Mouse (Mus musculus): Measurements from ENCODE around the gene Znrf3. TPM values are rescaled to one million over a fixed set of nuclear protein-coding genes. Genes with fewer than 3 reads are reported as not detected.
A peak's percentile ranks its signal among the peaks of the same experiment; 100 is the strongest.

Znrf3 gene
- polyA plus RNA-seq, 1 experiment from 2014 or later, result 7.8 TPM

DNA sequence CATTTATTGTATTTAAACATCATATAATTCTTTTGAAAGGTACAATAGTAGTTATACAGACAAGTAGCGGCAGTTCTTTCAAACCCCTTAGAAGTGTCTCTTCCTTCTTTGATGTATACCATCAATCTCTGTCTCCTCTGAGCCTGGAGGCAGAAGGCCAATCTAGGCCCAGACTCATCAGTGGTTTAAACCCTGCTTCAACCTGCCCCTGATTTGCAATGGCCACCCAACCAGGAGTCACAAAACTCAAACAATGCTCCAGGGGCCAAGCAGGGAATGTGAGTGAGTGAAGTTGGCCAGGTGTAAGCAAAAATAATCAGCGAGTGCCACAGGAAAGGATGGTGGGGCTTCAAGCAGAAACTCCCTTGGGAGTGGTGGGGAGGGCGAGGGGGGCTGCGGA lies 6.1 kb upstream of the Znrf3 start:
- H3K9me3 ChIP-seq (ENCODE audit: control insufficient read depth, low read length), result no peaks in the 10 kb centered on the region
- WGBS, result 91% methylated on average over 4 of the region's 4 CpGs
- no peaks in the 10 kb centered on the region for H3K36me3 ChIP-seq (ENCODE audit: control insufficient read depth, insufficient read depth, low read length)
- no peak for ATAC-seq (ENCODE audit: low FRiP score, low TSS enrichment)
- H3K9ac ChIP-seq (replicated peaks; ENCODE audit: low read length), result no peak overlapping the region
- H3K27ac ChIP-seq (replicated peaks; ENCODE audit: low read depth, low read length), result no peak overlapping the region
- H3K4me2 ChIP-seq (ENCODE audit: low read length), result no peak overlapping the region
- no peaks in the 10 kb centered on the region for H3K4me1 ChIP-seq (ENCODE audit: control insufficient read depth, insufficient read depth, low read length)
- H3K27me3 ChIP-seq (ENCODE audit: control insufficient read depth, insufficient read depth, low read length), result no peaks in the 10 kb centered on the region
- H3K4me3 ChIP-seq (replicated peaks; ENCODE audit: low read depth, low read length), result no peak overlapping the region
- no peak for DNase-seq

DNA sequence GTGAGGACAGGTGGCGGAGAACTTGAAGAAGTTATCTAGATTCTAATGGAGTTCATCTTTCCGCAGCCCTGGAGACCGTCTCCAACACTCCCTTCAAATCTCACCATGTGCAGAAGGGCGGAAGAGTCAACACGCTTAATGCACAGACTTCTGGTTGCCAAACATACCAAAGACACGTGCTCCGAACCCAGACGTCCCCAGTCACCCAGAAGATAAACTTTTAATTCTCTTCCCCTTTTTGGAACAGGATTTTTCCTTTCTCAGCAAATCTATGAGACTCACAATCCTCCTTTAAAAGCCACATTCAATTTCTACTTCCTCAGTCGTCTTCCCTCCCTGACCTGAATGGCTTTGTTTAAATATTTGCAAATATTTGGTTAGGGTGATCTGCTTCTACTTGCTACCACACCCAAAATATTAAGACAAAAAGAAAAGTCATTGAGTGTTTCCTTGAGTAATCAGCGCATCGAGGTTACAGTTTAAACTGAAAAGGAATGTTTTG lies 856 bp upstream of the Znrf3 start:
- Histone ChIP-seq H3K4me1 (ENCODE audit: control insufficient read depth, insufficient read depth, low read length) (peaks cover 22% of the 10 kb centered on the region), H3K4me2 (ENCODE audit: low read length) (peak overlapping the region; percentile 95), H3K9ac (replicated peaks; ENCODE audit: low read length) (no peak overlapping the region), H3K27ac (replicated peaks; ENCODE audit: low read depth, low read length) (no peak overlapping the region), H3K4me3 (replicated peaks; ENCODE audit: low read depth, low read length) (peak overlapping the region; percentile 83), H3K27me3 (ENCODE audit: control insufficient read depth, insufficient read depth, low read length) (no peaks in the 10 kb centered on the region), H3K36me3 (ENCODE audit: control insufficient read depth, insufficient read depth, low read length) (no peaks in the 10 kb centered on the region), H3K9me3 (ENCODE audit: control insufficient read depth, low read length) (no peaks in the 10 kb centered on the region)
- ATAC-seq (ENCODE audit: low FRiP score, low TSS enrichment) (0 out of 2 replicates have a peak, but pooled peaks have one; percentile 2), DNase-seq (no peak)
- WGBS, result 18% methylated on average over 11 of the region's 11 CpGs

DNA sequence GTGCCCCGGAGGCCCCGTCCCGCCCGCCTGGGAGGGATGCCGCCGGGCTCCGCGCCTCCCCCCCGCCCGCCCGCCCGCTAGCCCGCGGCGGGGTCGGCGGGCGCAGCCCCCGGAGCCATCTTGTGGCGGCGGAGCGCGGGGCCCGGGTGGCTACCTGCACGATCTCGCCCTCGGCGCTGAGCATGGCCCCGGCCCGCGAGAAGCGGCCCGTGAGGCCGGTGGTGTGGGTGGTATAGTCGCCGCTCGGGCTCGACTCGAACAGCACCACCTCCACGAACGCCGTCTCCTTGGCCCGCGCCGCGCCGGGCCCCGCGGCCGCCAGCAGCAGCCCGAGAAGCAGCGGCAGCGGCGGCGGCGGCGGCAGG lies 431 bp downstream of the Znrf3 start:
- Histone ChIP-seq H3K4me1 (ENCODE audit: control insufficient read depth, insufficient read depth, low read length) (peaks cover 23% of the 10 kb centered on the region), H3K27me3 (ENCODE audit: control insufficient read depth, insufficient read depth, low read length) (no peaks in the 10 kb centered on the region), H3K4me3 (replicated peaks; ENCODE audit: low read depth, low read length) (peak overlapping the region; percentile 83), H3K27ac (replicated peaks; ENCODE audit: low read depth, low read length) (peak overlapping the region; percentile 64), H3K36me3 (ENCODE audit: control insufficient read depth, insufficient read depth, low read length) (no peaks in the 10 kb centered on the region), H3K9me3 (ENCODE audit: control insufficient read depth, low read length) (no peaks in the 10 kb centered on the region), H3K4me2 (ENCODE audit: low read length) (peak overlapping the region; percentile 95), H3K9ac (replicated peaks; ENCODE audit: low read length) (peak overlapping the region; percentile 74)
- WGBS, result 0% methylated on average over 41 of the region's 57 CpGs
- DNase-seq (peak; percentile 63), ATAC-seq (ENCODE audit: low FRiP score, low TSS enrichment) (peak; percentile 71)

DNA sequence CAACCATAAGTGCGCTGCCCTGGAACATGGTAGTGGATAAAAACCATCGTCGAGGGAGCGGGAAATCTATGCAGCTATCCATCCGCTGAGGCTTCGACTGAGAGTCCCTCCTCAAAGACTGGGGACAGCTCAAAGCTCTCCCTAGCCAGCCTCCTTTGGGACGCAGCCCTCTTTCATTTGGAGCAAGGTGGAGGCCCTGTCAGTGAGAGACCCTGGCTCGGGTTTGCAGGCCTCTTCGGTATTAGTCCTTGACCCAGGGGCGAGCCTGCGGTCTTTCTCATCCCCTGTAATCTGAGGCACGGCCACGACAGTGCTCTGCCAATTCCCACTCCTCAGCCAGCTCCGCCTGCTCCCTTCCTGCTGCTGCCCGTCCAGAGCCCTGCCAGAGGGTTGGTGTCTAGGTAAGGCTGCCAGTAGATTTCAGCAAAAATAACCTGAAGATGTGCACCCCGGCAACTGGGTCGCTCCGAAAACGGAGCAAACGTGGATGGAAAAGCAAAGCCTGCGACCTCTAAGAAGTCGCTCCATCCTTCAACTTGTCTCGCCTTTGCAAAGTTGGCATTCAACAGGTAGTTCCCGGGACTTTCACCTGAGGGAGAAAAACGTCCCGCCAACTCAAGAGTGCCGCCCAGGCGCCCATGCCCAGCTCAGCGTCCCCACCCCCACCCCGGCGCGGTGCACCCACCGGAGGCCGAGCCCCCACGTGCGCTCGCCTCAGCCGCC lies 975 bp downstream of the Znrf3 start:
- under 1% methylated on average over 38 of the region's 38 CpGs for WGBS
- no peak for ATAC-seq (ENCODE audit: low FRiP score, low TSS enrichment)
- no peaks in the 10 kb centered on the region for H3K36me3 ChIP-seq (ENCODE audit: control insufficient read depth, insufficient read depth, low read length)

DNA sequence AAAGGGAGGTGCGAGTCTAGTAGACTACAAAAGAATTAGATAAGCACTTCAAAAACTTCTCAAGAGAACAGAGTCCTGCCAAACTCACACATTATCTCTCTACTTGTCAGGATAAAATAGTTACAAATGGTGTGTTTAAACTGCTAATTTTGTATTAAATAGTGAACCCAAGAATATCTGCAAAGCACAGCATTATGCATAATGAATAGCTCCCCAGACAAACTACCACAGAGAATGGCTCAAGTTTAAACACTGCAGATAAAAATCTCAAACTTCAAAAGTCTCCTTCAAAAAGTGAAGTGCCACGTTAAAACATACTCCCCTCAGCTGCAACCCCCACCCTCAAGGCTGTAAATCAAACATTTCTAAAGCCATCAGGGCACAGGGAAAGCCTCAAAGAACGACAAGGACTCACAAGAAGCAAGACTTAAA lies 2.0 kb downstream of the Znrf3 start:
- no peaks in the 10 kb centered on the region for H3K36me3 ChIP-seq (ENCODE audit: control insufficient read depth, insufficient read depth, low read length)
- WGBS, result 14% methylated on average over 3 of the region's 3 CpGs
- no peaks in the 10 kb centered on the region for H3K27me3 ChIP-seq (ENCODE audit: control insufficient read depth, insufficient read depth, low read length)
- peak overlapping the region; percentile 95 for H3K4me2 ChIP-seq (ENCODE audit: low read length)
- H3K4me1 ChIP-seq (ENCODE audit: control insufficient read depth, insufficient read depth, low read length), result peaks cover 23% of the 10 kb centered on the region
- no peak for ATAC-seq (ENCODE audit: low FRiP score, low TSS enrichment)
- no peak overlapping the region; the same call in 1 of the 2 replicates for H3K9ac ChIP-seq (replicated peaks; ENCODE audit: low read length)
- no peak for DNase-seq
- no peak overlapping the region for H3K27ac ChIP-seq (replicated peaks; ENCODE audit: low read depth, low read length)
- no peaks in the 10 kb centered on the region for H3K9me3 ChIP-seq (ENCODE audit: control insufficient read depth, low read length)
- peak overlapping the region; percentile 83 for H3K4me3 ChIP-seq (replicated peaks; ENCODE audit: low read depth, low read length)

More for the DNA sequence above, 975 bp downstream of the Znrf3 start:
- Histone ChIP-seq H3K9me3 (ENCODE audit: control insufficient read depth, low read length) (no peaks in the 10 kb centered on the region), H3K4me1 (ENCODE audit: control insufficient read depth, insufficient read depth, low read length) (peaks cover 23% of the 10 kb centered on the region), H3K9ac (replicated peaks; ENCODE audit: low read length) (peak overlapping the region; percentile 74), H3K27ac (replicated peaks; ENCODE audit: low read depth, low read length) (peak overlapping the region; percentile 64), H3K4me3 (replicated peaks; ENCODE audit: low read depth, low read length) (peak overlapping the region; percentile 83), H3K4me2 (ENCODE audit: low read length) (peak overlapping the region; percentile 95), H3K27me3 (ENCODE audit: control insufficient read depth, insufficient read depth, low read length) (no peaks in the 10 kb centered on the region)
- DNase-seq, result peak; percentile 58

DNA sequence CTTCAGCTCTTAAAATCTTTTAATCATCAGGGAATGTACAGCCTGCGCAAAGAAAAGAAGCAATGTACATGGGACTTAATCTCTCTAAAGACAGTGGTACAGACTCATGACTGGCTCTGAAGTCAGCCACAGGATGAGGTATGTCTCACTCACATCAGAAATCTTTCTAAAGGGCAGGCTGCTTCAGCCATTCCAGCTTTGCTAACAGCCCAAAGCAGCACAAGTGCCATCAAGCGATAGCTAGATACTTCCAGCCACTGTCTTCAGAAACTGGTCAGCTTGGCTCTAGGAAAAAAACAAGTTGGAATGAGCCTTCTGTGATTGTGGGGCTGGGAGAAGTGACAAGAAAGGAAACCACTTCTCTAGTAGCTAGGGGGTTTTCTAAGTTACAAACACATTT lies 7.0 kb downstream of the Znrf3 start:
- WGBS, result 91% methylated on average over 2 of the region's 2 CpGs
- H3K9ac ChIP-seq (replicated peaks; ENCODE audit: low read length), result no peak overlapping the region
- H3K27me3 ChIP-seq (ENCODE audit: control insufficient read depth, insufficient read depth, low read length), result no peaks in the 10 kb centered on the region
- H3K4me3 ChIP-seq (replicated peaks; ENCODE audit: low read depth, low read length), result no peak overlapping the region
- DNase-seq (no peak), ATAC-seq (ENCODE audit: low FRiP score, low TSS enrichment) (no peak)
- no peaks in the 10 kb centered on the region for H3K36me3 ChIP-seq (ENCODE audit: control insufficient read depth, insufficient read depth, low read length)
- H3K27ac ChIP-seq (replicated peaks; ENCODE audit: low read depth, low read length), result no peak overlapping the region
- H3K4me1 ChIP-seq (ENCODE audit: control insufficient read depth, insufficient read depth, low read length), result peaks cover 10% of the 10 kb centered on the region
- H3K4me2 ChIP-seq (ENCODE audit: low read length), result no peak overlapping the region
- no peaks in the 10 kb centered on the region for H3K9me3 ChIP-seq (ENCODE audit: control insufficient read depth, low read length)

DNA sequence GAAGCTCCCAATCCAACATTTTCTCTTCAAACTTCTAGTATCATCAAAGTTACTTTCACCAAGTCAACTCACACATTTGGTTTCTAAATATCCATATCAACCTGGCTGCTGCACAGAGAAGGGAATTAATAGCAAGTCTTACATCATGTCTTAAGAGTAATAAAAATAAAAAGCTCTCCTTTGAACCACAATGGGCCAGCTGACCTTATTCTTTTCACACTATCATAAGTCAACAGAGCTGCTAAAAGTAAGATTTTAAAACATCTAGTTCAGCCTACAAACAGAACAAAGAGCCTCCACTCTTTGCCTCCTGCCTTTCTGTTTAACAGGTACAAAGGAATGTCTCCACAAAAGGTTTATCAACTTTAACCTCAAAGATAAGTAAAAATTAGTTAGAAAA lies 7.7 kb downstream of the Znrf3 start:
- H3K27me3 ChIP-seq (ENCODE audit: control insufficient read depth, insufficient read depth, low read length), result no peaks in the 10 kb centered on the region
- H3K27ac ChIP-seq (replicated peaks; ENCODE audit: low read depth, low read length), result no peak overlapping the region
- no peak overlapping the region for H3K4me2 ChIP-seq (ENCODE audit: low read length)
- no peak overlapping the region for H3K4me3 ChIP-seq (replicated peaks; ENCODE audit: low read depth, low read length)
- no peaks in the 10 kb centered on the region for H3K36me3 ChIP-seq (ENCODE audit: control insufficient read depth, insufficient read depth, low read length)
- ATAC-seq (ENCODE audit: low FRiP score, low TSS enrichment) (no peak), DNase-seq (no peak)
- H3K9me3 ChIP-seq (ENCODE audit: control insufficient read depth, low read length), result no peaks in the 10 kb centered on the region
- 0 out of 2 replicates have a peak, but pooled peaks cover 5% of the 10 kb centered on the region for H3K4me1 ChIP-seq (ENCODE audit: control insufficient read depth, insufficient read depth, low read length)
- H3K9ac ChIP-seq (replicated peaks; ENCODE audit: low read length), result no peak overlapping the region

DNA sequence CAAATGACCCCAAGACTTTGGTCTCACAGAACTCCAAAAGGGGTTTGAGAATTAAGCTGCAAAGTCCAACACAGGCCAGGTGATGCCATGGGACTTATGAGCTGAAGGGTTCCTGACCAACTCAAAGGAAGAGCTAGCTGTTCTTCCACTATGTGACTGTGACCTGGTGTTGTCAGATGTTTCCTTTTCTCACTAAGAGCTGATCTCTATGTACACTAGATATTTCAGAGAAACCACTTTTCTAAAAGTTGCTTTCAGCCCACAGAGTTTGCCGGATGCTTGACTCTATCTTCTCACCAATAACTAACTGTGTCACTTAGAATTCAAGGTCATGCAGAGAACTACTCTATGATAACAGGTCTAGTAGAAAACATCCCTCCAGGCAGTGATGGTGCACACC lies 9.2 kb downstream of the Znrf3 start:
- Histone ChIP-seq H3K4me2 (ENCODE audit: low read length) (no peak overlapping the region), H3K9me3 (ENCODE audit: control insufficient read depth, low read length) (no peaks in the 10 kb centered on the region), H3K4me1 (ENCODE audit: control insufficient read depth, insufficient read depth, low read length) (0 out of 2 replicates have a peak, but pooled peaks cover under 1% of the 10 kb centered on the region), H3K4me3 (replicated peaks; ENCODE audit: low read depth, low read length) (no peak overlapping the region), H3K36me3 (ENCODE audit: control insufficient read depth, insufficient read depth, low read length) (no peaks in the 10 kb centered on the region), H3K27me3 (ENCODE audit: control insufficient read depth, insufficient read depth, low read length) (no peaks in the 10 kb centered on the region), H3K9ac (replicated peaks; ENCODE audit: low read length) (no peak overlapping the region), H3K27ac (replicated peaks; ENCODE audit: low read depth, low read length) (no peak overlapping the region)
- DNase-seq (no peak), ATAC-seq (ENCODE audit: low FRiP score, low TSS enrichment) (no peak)
- 91% methylated on average over 1 of the region's 1 CpGs for WGBS

DNA sequence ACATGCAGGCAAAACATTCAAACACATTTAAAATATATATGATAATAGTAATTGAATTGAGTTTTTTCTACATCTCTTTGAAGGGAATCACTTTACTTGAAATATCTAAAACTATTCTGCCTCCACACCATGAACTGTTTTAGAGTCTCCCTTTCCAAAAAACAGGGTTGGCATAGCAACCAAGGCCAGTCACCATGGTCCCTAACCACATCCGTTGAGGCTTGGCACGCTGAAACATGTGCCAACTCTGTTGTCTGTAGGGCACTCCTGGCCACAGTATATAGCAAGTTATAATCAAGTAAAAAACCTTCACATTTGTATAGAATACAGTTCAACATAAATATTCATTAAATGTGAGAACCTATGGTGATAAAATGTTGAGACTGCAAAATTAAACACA lies 12.3 kb downstream of the Znrf3 start:
- 63% methylated on average over 2 of the region's 2 CpGs for WGBS
- no peak overlapping the region for H3K27ac ChIP-seq (replicated peaks; ENCODE audit: low read depth, low read length)
- H3K36me3 ChIP-seq (ENCODE audit: control insufficient read depth, insufficient read depth, low read length), result no peaks in the 10 kb centered on the region
- H3K4me1 ChIP-seq (ENCODE audit: control insufficient read depth, insufficient read depth, low read length), result no peaks in the 10 kb centered on the region
- no peak for DNase-seq
- H3K4me3 ChIP-seq (replicated peaks; ENCODE audit: low read depth, low read length), result no peak overlapping the region
- no peak for ATAC-seq (ENCODE audit: low FRiP score, low TSS enrichment)
- H3K9ac ChIP-seq (replicated peaks; ENCODE audit: low read length), result no peak overlapping the region
- no peak overlapping the region for H3K4me2 ChIP-seq (ENCODE audit: low read length)
- no peaks in the 10 kb centered on the region for H3K9me3 ChIP-seq (ENCODE audit: control insufficient read depth, low read length)
- H3K27me3 ChIP-seq (ENCODE audit: control insufficient read depth, insufficient read depth, low read length), result no peaks in the 10 kb centered on the region

Measured in midbrain, embryonic 14.5 days (tissue).